Comparison of ENCODE assay signal across 18 mouse cellular contexts in genomic region chr16:33796756-33797155, GRCm38 (mm10). TPM values are rescaled to one million over a fixed set of nuclear protein-coding genes. Genes with fewer than 3 reads are reported as not detected.
"Had no signal": no experiment of that assay in that cellular context is flagged by ENCODE, and none has a peak within 500 bp of the region (broad histone marks: within the 10 kb centered on the region; RNA-seq: fewer than 3 reads in every experiment).

No protein-coding gene starts in this region.

- H3K36me3 ChIP-seq: limb, embryonic 12.5 days; liver, embryonic 15.5 days; midbrain, embryonic 13.5 days had no signal

- H3K9ac ChIP-seq: limb, embryonic 12.5 days; liver, embryonic 15.5 days; midbrain, embryonic 13.5 days had no signal

- ATAC-seq: lung, postnatal 0 days; midbrain, embryonic 13.5 days had no signal

- H3K4me3 ChIP-seq: limb, embryonic 12.5 days; liver, embryonic 15.5 days; midbrain, embryonic 13.5 days had no signal

- DNase-seq: kidney, adult 11 months; kidney, adult 9 months; kidney, postnatal 36 days; layer of hippocampus, adult 9-11 months; layer of hippocampus, postnatal 36 days; liver; lung, adult 2 months; lung, postnatal 4 days; right cerebral cortex, postnatal 14 days; thymus, adult 18-20 months; thymus, postnatal 4 days had no signal

- H3K9me3 ChIP-seq: limb, embryonic 12.5 days; liver, embryonic 15.5 days; midbrain, embryonic 13.5 days had no signal

- H3K27ac ChIP-seq: kidney, postnatal 0 days; limb, embryonic 12.5 days; liver, embryonic 15.5 days; midbrain, embryonic 13.5 days had no signal

- H3K4me1 ChIP-seq: limb, embryonic 12.5 days; midbrain, embryonic 13.5 days had no signal

- H3K27me3 ChIP-seq: limb, embryonic 12.5 days; liver, embryonic 15.5 days; midbrain, embryonic 13.5 days had no signal

- H3K4me2 ChIP-seq: limb, embryonic 12.5 days; liver, embryonic 15.5 days; midbrain, embryonic 13.5 days had no signal

RNA-seq across cellular contexts. Expression of gene Muc13, which starts 2.9 kb away (rescaled TPM):
- total RNA-seq: layer of hippocampus, adult 18-20 months; layer of hippocampus, postnatal 36 days had no signal
- polyA plus RNA-seq: kidney, postnatal 0 days; midbrain, postnatal 0 days had no signal
